Mouse (Mus musculus) spleen, adult 2 months (tissue): ENCODE measurements around the gene 3110018I06Rik.

ENCODE experiments used
- CTCF ChIP-seq: fragments of 200-500 bp; IDR thresholded peaks from 2 replicates; pipeline ENCODE4 v1.5.1; 2011; ENCODE audit warnings: mild to moderate bottlenecking, inconsistent platforms; ENCODE audit not compliant: insufficient read depth, insufficient read length, insufficient replicate concordance; ENCODE audit errors: extremely low read depth
- POLR2A ChIP-seq: fragments of 200-500 bp; IDR thresholded peaks from 2 replicates; pipeline ENCODE4 v1.6.1; 2011; ENCODE audit warnings: low read depth, low read length, inconsistent platforms

DNA sequence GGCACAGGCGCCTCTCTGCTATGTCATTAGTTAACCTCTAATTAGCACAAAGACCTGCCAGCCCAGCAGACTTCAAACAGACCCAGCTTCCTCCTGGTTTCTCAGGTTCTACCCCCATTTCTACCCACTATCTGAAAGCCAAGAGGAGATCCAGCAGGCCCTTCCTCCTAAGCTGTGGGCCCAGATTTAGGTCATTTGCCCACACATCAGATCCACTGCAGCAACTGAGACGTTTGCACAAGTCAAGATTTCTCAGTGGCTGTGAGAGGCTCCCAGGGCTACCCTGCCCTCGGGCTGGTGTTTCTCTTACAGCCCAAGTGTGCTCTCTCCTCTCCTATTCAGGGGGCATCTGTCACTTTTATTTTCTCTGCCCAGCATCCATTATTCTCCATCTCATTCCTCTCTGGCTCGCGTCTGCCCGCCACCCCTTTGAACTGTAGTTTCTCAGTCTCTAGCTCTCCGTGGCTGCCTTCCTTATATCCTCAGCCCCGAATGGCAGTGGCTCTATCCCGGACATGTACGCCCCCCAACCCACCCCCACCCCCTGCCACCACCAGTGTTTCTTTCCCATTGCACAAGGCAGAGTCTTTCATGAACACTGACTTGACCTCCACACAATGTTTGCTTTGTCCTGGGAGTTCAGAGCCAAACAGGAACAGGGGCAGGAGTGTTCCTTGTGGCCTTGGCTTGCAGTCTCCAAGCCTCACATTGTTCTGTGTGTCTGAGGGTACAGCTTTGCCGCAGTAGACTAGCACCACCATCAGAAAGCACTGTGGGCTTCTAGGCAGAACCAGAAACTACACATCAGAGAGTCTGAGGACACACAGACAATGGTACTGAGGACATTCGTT, 11.8 kb upstream of the 3110018I06Rik start:
- TF ChIP-seq POLR2A = no peak
- TF ChIP-seq CTCF = no peak
